Mouse (Mus musculus): ENCODE data around the gene Icam1.
"Not testable (repeated sequence)": the region's sequence is repeated elsewhere in the genome, so short reads cannot be mapped to it uniquely, and the experiment has no call there.

The Icam1 gene

DNA sequence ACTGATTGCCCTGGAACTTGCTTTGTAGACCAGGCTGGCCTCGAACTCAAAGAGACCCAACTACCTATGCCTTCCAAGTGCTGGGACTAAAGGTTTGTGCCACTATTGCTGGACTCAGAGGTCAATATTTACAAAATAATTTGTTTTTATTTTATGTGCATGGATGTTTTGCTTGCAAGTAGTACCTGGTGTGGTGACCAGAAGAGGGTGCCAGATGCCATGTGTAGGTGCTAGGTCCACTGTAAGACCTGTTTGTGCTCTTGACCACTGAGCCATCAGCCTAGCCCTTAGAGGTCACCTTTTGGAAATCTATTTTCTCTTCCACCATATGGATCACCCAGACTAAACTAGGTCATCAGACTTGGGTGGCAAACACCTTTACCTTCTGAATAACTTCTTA is 6.9 kb downstream of the Icam1 start:
- DNase-seq (ENCODE audit: low spot score): no peak

DNA sequence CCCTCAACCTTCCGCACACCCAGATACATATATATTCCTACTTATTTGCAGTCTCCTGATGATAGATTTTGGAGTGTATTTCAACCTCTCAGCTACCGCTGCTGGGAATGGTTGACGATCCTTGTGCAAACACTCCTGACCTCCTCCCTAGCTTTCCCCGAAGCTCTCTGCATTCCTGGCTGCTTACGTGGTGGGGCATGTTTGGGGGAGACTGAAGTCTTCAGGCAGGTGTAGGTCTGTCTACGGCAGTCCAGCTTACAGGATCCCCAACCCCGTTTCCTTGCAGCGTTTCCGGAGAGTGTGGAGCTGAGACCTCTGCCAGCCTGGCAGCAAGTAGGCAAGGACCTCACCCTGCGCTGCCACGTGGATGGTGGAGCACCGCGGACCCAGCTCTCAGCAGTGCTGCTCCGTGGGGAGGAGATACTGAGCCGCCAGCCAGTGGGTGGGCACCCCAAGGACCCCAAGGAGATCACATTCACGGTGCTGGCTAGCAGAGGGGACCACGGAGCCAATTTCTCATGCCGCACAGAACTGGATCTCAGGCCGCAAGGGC is 9.5 kb downstream of the Icam1 start:
- no peak for DNase-seq (ENCODE audit: low spot score)

DNA sequence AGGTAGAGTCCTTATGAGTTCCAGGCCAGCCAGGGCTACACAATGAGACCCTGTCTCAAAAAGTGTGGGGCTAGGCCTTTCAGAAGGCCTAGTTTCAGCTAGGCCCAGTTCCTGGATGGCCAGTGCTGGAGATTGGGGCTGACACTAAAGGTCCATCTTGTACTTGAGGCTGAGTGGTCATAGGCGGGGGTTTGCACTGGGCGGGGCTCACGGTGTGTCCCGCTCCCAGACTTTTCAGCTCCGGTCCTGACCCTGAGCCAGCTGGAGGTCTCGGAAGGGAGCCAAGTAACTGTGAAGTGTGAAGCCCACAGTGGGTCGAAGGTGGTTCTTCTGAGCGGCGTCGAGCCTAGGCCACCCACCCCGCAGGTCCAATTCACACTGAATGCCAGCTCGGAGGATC is 11.1 kb downstream of the Icam1 start:
- no peak for DNase-seq (ENCODE audit: low spot score)

DNA sequence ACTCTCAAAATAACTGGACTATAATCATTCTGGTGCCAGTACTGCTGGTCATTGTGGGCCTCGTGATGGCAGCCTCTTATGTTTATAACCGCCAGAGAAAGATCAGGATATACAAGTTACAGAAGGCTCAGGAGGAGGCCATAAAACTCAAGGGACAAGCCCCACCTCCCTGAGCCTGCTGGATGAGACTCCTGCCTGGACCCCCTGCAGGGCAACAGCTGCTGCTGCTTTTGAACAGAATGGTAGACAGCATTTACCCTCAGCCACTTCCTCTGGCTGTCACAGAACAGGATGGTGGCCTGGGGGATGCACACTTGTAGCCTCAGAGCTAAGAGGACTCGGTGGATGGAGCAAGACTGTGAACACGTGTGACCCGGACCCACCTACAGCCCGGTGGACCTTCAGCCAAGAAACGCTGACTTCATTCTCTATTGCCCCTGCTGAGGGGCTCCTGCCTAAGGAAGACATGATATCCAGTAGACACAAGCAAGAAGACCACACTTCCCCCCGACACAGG is 12.0 kb downstream of the Icam1 start:
- DNase-seq (ENCODE audit: low spot score): no peak

DNA sequence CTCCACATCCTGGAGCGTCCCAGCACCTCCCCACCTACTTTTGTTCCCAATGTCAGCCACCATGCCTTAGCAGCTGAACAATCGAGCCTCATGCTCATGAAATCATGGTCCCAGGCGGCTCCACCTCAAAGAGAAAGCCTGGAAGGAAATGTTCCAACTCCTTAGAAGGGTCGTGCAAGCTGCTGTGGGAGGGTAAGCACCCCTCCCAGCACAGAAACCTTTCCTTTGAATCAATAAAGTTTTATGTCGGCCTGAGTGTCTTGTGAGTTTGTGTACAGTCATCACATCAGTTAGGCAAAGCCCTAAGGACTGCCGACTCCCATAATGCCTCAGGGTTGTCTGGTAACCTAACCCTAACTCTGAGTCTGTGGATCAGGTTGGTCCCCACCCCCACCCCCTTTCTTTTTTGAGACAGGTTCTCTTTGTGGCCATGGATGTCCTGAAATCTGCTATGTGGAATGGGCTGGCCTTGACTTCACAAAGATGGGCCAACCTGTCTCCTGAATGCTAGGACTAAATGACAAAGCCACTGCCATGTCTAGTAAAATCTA is 12.8 kb downstream of the Icam1 start:
- DNase-seq (ENCODE audit: low spot score): no peak

DNA sequence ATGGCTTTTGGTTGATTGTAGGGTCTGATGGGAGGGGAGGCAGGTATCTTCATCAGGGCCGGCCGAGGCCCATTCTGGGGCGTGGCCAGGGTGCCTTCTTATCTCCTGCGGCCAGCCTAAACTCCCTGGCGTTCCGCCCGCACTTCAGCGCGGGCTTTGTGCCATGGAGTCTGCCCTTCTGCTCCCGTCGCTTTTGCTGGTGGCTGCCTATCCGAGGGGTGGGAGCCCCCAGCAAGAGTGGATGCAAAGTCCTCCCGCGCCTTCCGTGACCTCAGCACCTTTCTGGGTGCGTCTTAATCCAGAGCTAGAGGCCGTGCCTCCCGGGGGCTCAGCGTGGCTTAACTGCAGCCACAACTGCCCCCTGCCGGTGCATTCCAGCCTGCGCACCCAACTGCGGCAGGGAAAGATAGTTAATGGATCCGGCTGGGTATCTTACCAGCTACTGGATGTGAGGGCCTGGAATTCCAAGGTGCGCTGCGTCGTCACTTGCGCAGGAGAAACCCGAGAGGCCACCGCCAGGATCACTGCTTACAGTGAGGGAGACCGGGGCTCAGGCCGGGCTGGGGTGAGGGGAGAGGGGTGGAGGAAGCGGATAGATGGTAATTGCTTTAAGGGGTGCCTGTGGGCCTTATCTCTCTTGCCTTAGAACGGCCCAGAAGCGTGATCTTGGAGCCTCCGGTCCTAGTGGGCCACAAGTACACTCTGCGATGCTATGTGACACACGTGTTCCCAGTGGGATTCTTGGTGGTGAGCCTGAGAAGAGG is 13.7 kb downstream of the Icam1 start, which contains the start of gene Icam4:
Gene Icam4 (plus strand): TSS at position 83 of the 764 bp plus-strand sequence.
- DNase-seq (ENCODE audit: low spot score): no peak

DNA sequence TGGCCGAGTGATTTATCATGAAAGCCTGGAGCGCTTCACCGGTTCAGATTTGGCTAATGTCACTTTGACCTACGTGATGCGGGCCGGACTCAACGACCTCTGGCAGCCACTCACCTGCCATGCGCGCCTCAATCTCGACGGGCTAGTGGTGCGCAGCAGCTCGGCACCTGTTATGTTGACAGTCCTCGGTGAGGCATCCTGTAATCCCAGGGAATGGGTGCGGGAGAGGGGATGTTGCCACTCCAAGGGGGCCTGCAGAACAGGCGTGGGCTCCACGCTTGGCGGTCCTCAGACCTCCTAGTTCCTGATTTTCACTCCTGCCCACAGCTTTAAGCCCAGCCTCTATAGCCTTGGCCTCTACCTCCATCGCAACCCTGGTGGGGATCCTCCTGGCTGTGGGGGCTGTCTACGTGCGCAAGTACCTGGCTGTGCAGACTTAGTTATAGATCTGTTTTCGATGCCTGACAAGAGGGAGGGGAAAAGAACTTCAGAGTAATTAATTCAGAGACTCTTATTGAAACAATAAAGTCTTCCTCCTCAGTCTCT is 14.3 kb downstream of the Icam1 start:
- DNase-seq (ENCODE audit: low spot score): no peak

DNA sequence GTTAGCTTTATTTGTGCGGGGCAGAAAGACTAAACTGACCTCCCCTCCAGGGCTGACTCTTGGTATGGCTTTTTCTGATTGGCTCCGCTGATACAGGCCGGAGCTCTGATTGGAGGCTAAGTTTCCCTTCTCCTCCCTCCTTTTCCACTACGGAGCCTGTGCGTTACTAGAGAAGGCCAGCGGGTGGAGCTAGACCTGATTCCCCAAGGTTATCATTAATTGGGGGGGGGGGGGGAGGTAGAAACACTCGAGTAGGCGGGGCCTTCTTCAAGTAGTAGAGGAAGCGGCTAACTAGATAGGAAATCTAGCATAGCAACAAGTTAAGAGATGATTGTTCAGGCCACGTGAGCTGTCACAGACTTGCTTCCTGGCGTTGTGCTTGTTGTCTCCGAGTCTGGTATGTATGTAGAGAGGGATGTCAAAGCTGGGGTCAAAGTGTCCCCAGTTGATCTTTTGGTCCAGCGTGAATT is 15.0 kb downstream of the Icam1 start:
- peak; percentile 89 for DNase-seq (ENCODE audit: low spot score)

DNA sequence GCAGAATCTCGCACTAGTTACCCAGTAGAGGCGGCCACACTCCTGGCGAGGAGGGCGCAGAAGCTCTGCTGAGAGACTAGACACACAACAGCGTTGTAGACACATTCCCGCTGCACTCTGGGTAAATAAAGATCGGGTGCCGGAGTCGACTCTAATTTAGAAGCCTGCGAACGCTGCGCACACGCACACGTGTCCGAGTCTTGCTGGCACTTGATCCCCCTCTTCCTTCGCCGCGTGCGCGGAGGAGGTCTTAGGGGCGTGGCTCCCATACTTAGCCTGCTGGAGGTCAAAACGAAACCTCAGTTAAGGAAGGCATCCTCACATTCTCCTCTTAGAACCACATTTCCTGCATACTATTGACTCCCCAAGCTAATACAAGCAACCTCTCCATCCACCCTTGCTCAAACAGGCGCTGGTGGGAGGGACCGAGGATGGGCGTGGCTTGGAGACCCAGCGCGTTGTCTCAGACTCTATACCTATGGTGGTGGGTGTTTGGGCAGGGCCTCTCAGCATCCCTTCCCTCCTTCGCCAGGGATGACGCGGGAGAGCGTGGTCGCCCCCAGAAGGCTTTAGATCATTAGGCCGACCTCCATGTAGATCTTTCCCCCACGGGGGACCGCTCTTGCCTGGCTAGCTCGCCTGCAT is 15.6 kb downstream of the Icam1 start:
- DNase-seq (ENCODE audit: low spot score): no peak

DNA sequence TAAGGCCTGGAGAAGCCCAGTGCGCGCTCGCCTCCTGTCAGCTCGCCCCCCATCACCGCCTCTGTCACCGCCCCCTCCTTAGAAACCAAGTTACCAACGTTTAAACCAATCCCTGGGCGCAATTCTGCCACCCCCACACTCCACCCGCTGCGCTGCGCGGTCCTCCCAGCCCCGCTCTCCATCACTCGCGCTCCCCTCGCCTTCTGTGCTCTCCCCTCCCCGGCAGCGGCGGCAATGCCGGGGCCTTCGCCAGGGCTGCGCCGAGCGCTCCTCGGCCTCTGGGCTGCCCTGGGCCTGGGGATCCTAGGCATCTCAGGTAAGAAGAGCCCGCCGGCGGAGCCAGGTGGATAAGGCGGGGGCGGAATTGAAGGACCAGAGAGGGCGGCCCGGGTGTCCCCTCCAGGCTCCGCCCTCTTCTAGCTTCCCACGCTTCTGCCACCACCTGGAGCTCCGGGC is 16.1 kb downstream of the Icam1 start, which contains the start of gene Icam5:
Gene Icam5 (plus strand): TSS at position 178 of the 456 bp plus-strand sequence.
- no peak for DNase-seq (ENCODE audit: low spot score)

DNA sequence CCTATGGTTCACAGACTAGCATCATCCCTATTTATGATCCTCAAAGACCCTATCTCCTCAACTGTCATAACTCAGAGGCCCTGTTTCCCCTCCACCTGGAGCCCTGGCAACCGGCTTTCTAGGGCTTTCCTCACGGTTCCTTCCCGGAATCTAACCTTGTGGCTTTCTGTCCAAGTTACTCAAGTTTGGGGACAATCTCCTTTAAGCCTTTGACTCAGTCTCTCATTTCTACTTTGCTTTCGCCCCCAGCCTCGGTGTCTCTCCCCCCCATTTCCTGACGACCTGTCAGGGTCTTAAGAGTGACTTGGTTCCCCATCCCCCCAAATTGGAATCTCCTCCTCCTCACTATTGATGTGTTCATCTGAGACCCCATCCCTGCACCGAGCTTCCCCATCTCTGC is 16.7 kb downstream of the Icam1 start:
- no peak for DNase-seq (ENCODE audit: low spot score)

DNA sequence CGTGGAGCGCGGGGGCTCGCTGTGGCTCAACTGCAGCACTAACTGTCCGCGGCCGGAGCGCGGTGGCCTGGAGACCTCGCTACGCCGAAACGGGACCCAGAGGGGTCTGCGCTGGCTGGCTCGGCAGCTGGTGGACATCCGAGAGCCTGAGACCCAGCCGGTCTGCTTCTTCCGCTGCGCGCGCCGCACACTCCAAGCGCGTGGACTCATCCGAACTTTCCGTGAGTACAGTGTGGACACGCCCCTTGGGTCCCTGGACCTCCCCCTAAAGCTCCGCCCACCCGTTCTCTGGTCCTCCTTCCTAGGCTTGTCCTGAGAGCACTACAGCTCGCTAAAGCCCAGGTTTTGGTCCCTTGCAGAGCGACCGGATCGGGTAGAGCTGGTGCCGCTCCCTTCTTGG is 17.4 kb downstream of the Icam1 start:
- DNase-seq (ENCODE audit: low spot score): peak; percentile 75

DNA sequence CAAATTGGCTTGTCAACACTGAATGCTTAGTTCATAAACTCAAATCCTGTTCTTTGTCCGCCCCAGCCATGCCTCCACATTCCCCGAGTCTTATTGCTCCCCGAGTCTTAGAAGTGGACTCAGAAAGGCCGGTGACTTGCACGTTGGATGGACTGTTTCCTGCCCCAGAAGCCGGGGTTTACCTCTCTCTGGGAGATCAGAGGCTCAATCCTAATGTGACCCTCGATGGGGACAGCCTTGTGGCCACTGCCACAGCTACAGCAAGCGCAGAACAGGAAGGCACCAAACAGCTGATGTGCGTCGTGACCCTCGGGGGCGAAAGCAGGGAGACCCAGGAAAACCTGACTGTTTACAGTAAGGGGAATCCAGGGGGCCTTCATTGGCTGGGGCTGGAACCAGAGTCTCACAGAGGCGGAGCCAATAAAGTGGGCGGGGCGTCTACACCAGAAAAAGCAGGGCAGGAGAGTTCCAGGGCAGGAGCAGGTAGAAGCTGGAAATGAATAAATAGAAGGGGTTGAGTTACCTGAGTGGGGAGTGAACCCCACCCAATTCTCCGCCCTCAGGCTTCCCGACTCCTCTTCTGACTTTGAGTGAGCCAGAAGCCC is 18.8 kb downstream of the Icam1 start:
- DNase-seq (ENCODE audit: low spot score): no peak

DNA sequence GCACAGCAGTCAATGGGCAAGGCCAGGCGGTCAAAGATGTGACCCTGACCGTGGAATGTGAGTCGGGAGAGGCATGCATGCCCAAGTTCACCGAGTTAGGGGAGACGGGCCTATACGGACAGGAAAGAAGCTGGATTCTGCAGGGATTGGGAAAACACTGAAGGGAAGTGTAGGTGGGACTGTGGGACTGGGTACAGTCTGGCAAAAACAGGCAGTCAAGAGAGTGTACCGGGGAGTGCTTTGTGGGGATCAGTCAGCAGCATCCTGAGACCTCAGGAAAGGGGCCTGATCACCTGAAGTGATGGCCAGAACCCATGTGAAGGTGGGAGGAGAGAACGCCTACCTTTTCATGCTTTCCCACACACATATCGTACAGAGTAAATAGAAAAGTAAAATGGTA is 19.8 kb downstream of the Icam1 start:
- no peak for DNase-seq (ENCODE audit: low spot score)

DNA sequence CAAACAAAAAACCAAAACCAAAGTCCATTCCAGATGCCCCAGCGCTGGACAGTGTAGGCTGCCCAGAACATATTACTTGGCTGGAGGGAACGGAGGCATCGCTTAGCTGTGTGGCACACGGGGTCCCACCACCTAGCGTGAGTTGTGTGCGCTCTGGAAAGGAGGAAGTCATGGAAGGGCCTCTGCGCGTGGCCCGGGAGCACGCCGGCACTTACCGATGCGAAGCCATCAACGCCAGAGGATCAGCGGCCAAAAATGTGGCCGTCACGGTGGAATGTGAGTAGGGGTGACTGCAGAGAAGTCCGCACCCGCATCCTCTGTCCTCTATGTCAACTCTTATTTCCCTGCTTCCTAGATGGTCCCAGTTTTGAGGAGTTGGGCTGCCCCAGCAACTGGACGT is 20.4 kb downstream of the Icam1 start:
- DNase-seq (ENCODE audit: low spot score): no peak

DNA sequence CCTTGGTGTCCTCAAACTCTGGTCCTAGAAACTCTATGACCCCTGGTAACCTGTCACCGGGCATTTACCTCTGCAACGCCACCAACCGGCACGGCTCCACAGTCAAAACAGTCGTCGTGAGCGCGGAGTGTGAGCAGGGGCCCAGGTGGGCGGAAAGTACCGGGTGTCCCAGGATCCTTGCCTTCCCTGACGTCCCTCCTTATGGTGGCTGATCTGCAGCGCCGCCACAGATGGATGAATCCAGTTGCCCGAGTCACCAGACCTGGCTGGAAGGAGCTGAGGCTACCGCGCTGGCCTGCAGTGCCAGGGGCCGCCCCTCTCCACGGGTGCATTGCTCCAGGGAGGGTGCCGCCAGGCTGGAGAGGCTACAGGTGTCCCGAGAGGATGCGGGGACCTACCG is 20.9 kb downstream of the Icam1 start:
- no peak for DNase-seq (ENCODE audit: low spot score)

DNA sequence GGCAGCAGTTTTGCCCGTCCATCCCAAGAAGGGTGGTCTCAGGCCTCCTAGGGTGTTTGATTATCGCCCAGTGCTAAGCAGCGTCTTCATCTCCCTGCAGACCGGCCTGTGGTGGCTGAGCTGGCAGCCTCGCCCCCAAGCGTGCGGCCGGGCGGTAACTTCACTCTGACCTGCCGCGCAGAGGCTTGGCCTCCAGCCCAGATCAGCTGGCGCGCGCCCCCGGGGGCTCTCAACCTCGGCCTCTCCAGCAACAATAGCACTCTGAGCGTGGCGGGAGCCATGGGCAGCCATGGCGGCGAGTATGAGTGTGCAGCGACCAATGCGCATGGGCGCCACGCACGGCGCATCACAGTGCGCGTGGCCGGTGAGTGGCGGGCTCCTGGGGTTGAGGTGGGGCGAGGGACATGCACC is 21.7 kb downstream of the Icam1 start:
- DNase-seq (ENCODE audit: low spot score): no peak

DNA sequence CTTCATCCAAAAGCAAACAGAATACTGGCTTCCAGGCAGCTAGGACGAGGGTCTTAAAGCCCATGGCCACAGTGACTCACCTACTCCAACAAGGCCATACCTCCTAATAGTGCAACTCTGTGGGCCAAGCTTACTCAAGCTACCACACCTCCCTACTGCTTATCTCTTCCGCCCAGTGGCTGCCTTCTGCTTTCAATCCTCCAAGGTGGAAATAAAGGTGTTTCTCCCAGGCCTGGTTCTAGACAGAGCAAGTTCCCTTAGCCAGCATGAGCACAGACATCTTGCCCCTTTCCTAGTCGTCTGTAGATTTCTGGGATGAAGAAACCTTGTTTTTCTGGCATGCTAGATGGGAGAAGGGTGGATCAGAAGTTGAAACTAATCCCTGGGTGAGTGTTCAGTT is 24.0 kb downstream of the Icam1 start:
- DNase-seq (ENCODE audit: low spot score): no peak

DNA sequence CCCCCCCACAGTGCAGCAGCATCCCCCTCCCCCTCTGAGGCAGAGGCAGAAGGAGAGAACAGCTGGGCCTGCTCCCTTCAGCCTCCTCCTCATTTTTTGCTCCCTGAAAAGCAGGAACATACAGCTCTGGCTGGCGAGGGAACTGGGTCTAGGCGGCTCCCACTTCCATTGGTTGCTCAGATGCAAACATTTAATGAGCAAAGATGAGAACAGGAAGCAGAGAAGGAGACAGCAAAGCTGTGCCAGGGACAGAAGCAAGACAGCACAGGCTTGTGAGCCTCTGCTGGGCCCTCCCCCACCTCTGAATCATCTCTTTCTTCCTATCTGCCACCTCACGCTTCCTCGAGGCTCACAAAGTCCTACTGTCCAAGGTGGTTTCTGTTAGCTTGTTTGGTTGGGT is 25.5 kb downstream of the Icam1 start:
- no peak for DNase-seq (ENCODE audit: low spot score)

DNA sequence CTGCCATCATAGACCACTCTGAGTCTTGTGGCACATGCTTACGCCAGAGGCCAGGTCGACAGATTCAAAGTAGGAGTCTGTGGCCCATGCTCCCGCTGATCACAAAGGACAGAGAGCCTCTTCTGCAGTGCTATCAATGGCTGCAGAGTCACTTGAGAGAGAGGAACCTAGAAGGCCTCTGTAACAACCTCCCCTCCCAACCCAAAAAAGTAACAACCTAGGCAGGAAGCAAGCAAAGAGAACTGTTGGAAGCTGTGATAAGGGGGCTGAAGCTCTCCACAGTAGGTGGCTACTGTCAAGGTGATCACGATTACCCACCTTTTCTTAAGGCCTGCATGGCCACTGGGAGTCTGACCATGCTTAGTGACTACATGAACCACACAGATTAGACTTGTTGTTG is 27.8 kb downstream of the Icam1 start:
- no peak for DNase-seq (ENCODE audit: low spot score)

DNA sequence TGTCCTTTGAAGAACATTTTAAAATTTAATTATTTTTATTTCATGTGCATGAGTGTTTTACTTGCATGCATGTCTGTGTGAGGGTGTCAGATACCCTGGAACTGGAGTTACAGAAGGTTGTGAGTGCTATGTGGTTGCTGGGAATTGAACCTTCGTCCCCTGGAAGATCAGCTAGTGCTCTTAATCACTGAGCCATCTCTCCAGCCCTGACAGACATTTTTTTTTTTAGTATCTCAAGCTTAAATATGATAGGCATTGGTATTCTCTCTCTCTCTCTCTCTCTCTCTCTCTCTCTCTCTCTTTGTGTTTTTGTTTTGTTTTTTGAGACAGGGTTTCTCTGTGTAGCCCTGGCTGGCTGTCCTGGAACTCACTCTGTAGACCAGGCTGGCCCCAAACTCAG is 29.0 kb downstream of the Icam1 start:
- not testable (repeated sequence) for DNase-seq (ENCODE audit: low spot score)

DNA sequence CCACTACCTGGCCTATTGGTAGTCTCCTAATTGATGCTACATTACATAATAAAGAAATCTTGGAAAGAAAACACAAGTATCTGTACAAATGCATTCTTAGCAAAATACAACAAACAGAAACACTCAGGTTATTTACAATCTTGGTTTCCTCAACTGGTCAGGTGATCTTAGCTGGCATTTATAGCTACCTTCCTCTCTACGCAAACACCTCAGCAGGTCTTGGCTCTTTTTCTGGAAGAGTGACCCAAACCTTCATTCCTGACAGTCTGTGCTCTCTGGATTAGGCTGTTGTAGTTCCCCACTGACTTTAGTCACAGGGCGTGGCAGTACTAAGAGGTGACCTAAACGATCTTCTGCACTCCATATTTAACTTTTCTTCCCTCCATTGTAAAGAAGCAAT is 29.4 kb downstream of the Icam1 start:
- no peak for DNase-seq (ENCODE audit: low spot score)

All from adipocyte (in vitro differentiated cells).